Mouse (Mus musculus) C2C12 (cell line): Measurements from ENCODE around the gene Sfmbt2.

ENCODE experiments used
- CEBPB ChIP-seq: IDR thresholded peaks from one replicate; pipeline ENCODE4 v1.6.1; 2011; ENCODE audit warnings: low read depth, mild to moderate bottlenecking, control low read depth, moderate library complexity
- CTCF ChIP-seq: IDR thresholded peaks from one replicate; pipeline ENCODE4 v1.5.1; 2011; ENCODE audit not compliant: control insufficient read depth, insufficient read depth, insufficient read length
- FOSL1 ChIP-seq: IDR thresholded peaks from one replicate; pipeline ENCODE4 v1.8.0; 2011; ENCODE audit warnings: mild to moderate bottlenecking, low read length; ENCODE audit not compliant: poor library complexity, insufficient read depth, severe bottlenecking
- MAX ChIP-seq: IDR thresholded peaks from one replicate; pipeline ENCODE4 v1.6.1; 2011; ENCODE audit warnings: mild to moderate bottlenecking, control low read depth
- MYOD1 ChIP-seq: IDR thresholded peaks from one replicate; pipeline ENCODE4 v1.6.1; 2011; ENCODE audit warnings: low read depth; ENCODE audit not compliant: control insufficient read depth, insufficient read length
- USF1 ChIP-seq: IDR thresholded peaks from one replicate; pipeline ENCODE4 v1.6.1; 2011; ENCODE audit warnings: low read depth, mild to moderate bottlenecking, control low read depth, moderate library complexity

DNA sequence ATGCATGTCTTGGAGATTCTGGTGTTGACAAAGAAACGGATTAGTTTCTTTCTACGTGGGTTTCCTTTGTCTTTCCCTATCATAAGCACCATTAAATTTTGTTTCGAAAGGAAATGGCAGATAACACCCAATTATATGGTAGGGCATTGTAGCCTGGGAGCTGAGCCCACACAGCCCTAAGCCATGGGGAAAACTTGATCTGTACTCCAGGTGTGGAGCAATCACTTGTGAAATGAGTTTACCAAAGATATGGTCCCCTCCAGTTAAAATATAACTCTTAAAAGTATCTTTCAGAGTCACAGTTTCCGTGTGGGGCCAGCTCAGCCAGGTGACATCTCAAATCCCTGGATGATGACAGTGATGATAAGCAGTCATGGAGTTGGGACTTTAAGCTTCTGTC, 45.3 kb upstream of the Sfmbt2 start:
- no peak for TF ChIP-seq CTCF
- TF ChIP-seq MYOD1, result no peak
- no peak for TF ChIP-seq CEBPB
- TF ChIP-seq USF1, result no peak
- TF ChIP-seq MAX, result no peak
- no peak for TF ChIP-seq FOSL1
